Mouse (Mus musculus): ENCODE data around the gene Csmd2.

GRCm38 (mm10) chr4:128368088-128368487 is 380.4 kb downstream of the Csmd2 start:
- TF ChIP-seq EP300 (optimal IDR thresholded peaks at IDR 0.05) (no peak), CTCF (IDR thresholded peaks at IDR 0.05; ENCODE audit: low read depth) (no peak)
